Mouse (Mus musculus) forebrain, embryonic 12.5 days (tissue): ENCODE data around the gene Col5a2. TPM values are rescaled to one million over a fixed set of nuclear protein-coding genes. Genes with fewer than 3 reads are reported as not detected.

Experiments
- ATAC-seq: fragments of 200-750 bp; cut with Nextera tagmentation; 2 replicates; pipeline ENCODE4 v1.8.0; 2017; ENCODE audit warnings: moderate TSS enrichment; ENCODE audit not compliant: low FRiP score
- H3K27ac ChIP-seq: fragments of 300-500 bp; sonication (generic); 2 replicates; pipeline ENCODE4 v1.5.1; 2016; ENCODE audit warnings: mild to moderate bottlenecking
- H3K27me3 ChIP-seq: fragments of 300-500 bp; sonication (generic); 2 replicates; pipeline ENCODE4 v1.6.1; 2016; ENCODE audit warnings: mild to moderate bottlenecking
- H3K36me3 ChIP-seq: fragments of 300-500 bp; sonication (generic); replicated peaks from 2 replicates; pipeline ENCODE4 v1.6.1; 2016; ENCODE audit warnings: mild to moderate bottlenecking
- H3K4me1 ChIP-seq: fragments of 300-500 bp; sonication (generic); 2 replicates; pipeline ENCODE4 v1.6.1; 2016
- H3K4me2 ChIP-seq: fragments of 300-500 bp; sonication (generic); 2 replicates; pipeline ENCODE4 v1.6.1; 2016; ENCODE audit warnings: mild to moderate bottlenecking, moderate library complexity
- H3K4me3 ChIP-seq: fragments of 300-500 bp; sonication (generic); replicated peaks from 2 replicates; pipeline ENCODE4 v1.5.1; 2016; ENCODE audit warnings: mild to moderate bottlenecking
- H3K9ac ChIP-seq: fragments of 300-500 bp; sonication (generic); 2 replicates; pipeline ENCODE4 v1.6.1; 2016; ENCODE audit warnings: mild to moderate bottlenecking
- H3K9me3 ChIP-seq: fragments of 300-500 bp; sonication (generic); 2 replicates; pipeline ENCODE4 v1.6.1; 2016
- WGBS: fragments of 180-500 bp; shearing (Covaris S2); methylation state at CpG from one replicate; pipeline ENCODE4 v1.1.7; 2016; 5-methylcytosine and 5-hydroxymethylcytosine counted together
- polyA plus RNA-seq: library from polyadenylated mRNA; unstranded; fragments of >200 nt; fragmentation: Nextera tagmentation; extraction: Ambion mirVana; gene quantifications from 2 replicates; pipeline ENCODE4 v1.2.1, GENCODE M21; 2016

The Col5a2 gene
- polyA plus RNA-seq, 1 experiment from 2014 or later: 40.9 TPM

DNA sequence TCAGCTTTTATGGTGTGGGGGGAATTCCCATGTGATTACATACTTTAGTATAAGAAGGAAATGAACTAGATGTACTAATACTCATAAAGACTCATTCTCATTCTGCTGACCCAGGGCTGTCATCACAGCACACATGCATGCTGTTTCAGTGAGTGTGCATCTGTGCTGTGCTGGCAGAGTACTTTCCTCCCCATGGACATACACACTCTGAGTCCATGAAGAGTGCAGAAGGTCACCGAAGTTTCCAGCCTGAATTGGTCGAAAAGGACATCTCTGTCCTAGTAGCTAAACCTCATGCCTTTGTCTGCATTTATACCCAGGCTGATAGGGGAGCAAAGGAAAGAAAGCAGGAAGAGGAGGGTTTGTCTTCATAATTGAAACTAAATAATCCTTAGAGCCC, 83.2 kb downstream of the Col5a2 start:
- 83% methylated on average over 2 of the region's 2 CpGs for WGBS
- ATAC-seq: no peak
- no peak overlapping the region for H3K9ac ChIP-seq

DNA sequence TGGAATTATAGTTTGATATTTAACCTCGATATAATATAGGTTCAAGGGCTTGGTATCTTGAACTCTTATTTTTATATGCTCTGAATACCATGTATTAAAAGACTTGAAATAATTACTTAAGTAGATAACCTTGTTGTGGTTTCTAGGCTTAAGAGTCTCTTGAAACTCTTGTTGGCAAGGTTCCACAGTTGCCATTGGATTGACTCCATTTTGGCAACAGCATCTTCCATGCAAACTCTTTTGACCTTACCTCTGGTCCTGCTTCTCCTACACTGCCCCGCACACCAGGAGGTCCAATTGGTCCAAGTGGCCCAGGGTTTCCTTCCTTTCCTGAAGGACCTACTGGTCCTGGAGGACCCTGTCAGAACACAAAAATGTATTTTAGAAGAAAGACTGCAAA, 121.2 kb downstream of the Col5a2 start:
- no peaks in the 10 kb centered on the region for H3K4me1 ChIP-seq
- no peaks in the 10 kb centered on the region for H3K36me3 ChIP-seq

More for the DNA sequence above, 83.2 kb downstream of the Col5a2 start:
- H3K27me3 ChIP-seq: no peaks in the 10 kb centered on the region
- H3K4me1 ChIP-seq: no peaks in the 10 kb centered on the region
- no peaks in the 10 kb centered on the region for H3K9me3 ChIP-seq
- H3K4me2 ChIP-seq: no peak overlapping the region
- H3K27ac ChIP-seq: no peak overlapping the region
- H3K4me3 ChIP-seq: no peak overlapping the region
- no peaks in the 10 kb centered on the region for H3K36me3 ChIP-seq

DNA sequence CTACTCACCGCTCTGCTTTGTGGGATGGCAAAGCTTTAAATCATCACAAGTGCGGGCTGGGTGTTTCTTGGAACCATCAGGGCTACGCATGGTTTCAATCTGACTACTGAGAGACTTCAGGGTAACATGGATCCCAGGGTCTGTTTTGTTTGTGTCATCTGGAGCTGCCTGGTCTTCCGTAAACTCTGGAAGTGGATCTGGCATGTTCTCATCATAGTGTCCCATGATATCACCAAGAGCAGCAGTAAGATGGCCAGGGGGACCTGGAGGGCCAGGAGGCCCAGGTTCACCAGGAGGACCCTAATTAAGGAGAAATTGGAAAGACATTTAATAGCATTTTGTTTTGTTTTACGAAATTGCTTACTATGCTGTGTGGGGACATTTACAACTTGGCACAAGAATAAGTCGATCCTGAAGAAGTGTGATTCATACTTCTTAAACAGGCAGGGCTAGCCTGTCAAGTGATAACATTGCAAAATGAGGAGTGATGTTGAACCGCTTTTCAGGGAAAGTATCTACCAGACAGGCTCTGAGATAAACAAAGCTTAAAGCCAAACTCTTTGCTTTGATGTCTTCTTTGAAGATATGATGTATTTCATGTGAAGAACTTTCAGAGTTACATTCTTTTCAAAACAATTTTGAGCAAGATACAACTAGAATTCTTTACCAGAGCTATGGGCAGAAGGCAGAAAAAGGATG, 122.9 kb downstream of the Col5a2 start:
- WGBS: 88% methylated on average over 7 of the region's 7 CpGs
- no peaks in the 10 kb centered on the region for H3K36me3 ChIP-seq
- no peak overlapping the region for H3K9ac ChIP-seq
- no peak overlapping the region for H3K4me3 ChIP-seq
- no peaks in the 10 kb centered on the region for H3K9me3 ChIP-seq
- no peak overlapping the region for H3K4me2 ChIP-seq
- no peak overlapping the region for H3K27ac ChIP-seq
- no peak for ATAC-seq
- no peaks in the 10 kb centered on the region for H3K27me3 ChIP-seq
- H3K4me1 ChIP-seq: no peaks in the 10 kb centered on the region

More for the DNA sequence above, 121.2 kb downstream of the Col5a2 start:
- Histone ChIP-seq H3K9me3 (no peaks in the 10 kb centered on the region), H3K27ac (no peak overlapping the region), H3K27me3 (no peaks in the 10 kb centered on the region), H3K4me2 (no peak overlapping the region), H3K9ac (no peak overlapping the region), H3K4me3 (no peak overlapping the region)
- 88% methylated on average over 2 of the region's 2 CpGs for WGBS
- no peak for ATAC-seq

DNA sequence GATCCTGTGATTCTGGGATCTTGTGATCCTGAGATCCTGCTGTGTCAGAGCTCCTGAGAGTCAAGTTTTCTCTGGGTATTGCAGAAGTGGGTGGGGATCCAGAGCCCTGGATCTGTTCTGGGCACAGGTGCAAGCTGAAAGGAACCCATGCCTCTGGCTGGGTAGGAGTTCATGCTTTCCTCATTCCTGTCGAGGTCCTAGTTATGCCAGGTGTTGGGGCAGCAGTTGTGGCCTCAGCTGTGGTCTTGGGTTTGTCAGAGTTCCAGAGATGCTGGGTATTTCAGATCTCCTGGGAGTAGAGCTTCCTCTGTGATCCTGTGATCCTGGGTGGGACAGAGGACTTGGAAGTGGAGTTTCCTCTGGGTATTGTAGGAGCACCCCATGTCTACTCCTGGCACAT, 137.7 kb downstream of the Col5a2 start:
- Histone ChIP-seq H3K4me1 (no peaks in the 10 kb centered on the region), H3K4me2 (no peak overlapping the region), H3K36me3 (no peaks in the 10 kb centered on the region), H3K4me3 (no peak overlapping the region), H3K27me3 (no peaks in the 10 kb centered on the region), H3K27ac (no peak overlapping the region), H3K9me3 (peaks cover 6% of the 10 kb centered on the region; the same call in 1 of the 2 replicates), H3K9ac (no peak overlapping the region)
- 79% methylated on average over 1 of the region's 1 CpGs for WGBS
- no peak for ATAC-seq

DNA sequence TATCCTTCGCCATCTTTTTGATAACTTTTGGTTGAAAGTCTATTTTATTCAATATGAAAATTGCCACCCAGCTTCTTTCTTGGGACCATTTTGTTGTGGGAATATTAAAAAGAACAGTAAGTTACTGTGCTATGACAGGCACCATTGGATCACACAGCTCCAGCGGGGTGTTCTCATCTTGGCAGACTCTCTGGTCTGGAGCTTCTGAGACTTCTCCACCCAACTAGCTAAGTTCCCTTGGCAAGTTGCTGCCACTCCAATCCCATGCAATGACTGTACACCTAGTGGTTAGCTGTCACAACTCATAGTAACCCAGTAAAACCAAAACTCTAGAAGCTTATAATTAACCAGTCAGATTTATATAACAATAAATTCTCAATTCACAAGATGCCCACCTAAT, 139.8 kb downstream of the Col5a2 start:
- Histone ChIP-seq H3K4me1 (no peaks in the 10 kb centered on the region), H3K36me3 (no peaks in the 10 kb centered on the region), H3K9me3 (no peaks in the 10 kb centered on the region), H3K27ac (no peak overlapping the region), H3K27me3 (no peaks in the 10 kb centered on the region), H3K4me2 (no peak overlapping the region), H3K4me3 (no peak overlapping the region), H3K9ac (no peak overlapping the region)
- WGBS: 85% methylated on average over 2 of the region's 2 CpGs
- ATAC-seq: no peak

DNA sequence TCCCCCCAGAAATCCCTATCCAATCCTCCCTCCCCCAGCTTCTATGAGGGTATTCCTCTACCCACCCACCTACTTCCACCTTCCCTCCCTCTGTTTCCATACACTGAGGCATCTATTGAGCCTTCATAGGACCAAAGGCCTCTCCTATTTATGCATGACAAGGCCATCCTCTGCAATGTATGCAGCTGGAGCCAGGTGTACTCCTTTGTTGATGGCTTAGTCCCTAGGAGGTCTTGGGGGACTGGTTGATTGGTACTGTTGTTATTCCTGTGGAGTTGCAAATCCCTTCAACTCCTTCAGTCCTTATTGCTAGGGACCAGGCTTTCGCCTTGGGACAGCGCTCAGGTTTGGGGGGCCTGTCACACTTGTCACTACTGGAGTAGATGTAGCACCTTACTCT, 143.4 kb downstream of the Col5a2 start:
- H3K36me3 ChIP-seq: no peaks in the 10 kb centered on the region
- ATAC-seq: no peak

DNA sequence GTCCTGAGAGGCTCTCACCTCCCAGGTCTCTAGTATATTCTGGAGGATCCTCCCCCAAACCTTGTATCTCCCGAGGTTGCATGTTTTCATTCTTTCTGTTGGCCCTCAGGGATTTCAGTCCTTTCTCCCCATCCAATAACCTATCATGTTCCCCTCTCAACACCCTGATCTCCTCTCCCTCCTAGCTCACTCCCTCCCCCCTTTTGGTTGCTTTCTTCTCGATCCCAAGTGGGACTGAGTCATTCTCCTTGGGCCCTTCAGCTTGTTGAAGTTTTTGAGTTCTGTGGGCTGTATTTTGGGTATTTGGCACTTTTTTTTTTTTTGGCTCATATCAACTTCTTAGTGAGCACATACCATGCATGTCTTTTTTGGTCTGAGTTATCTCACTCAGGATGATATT, 143.9 kb downstream of the Col5a2 start:
- H3K27ac ChIP-seq: no peak overlapping the region
- no peak overlapping the region for H3K4me3 ChIP-seq
- ATAC-seq: no peak
- no peak overlapping the region for H3K9ac ChIP-seq
- no peaks in the 10 kb centered on the region for H3K9me3 ChIP-seq
- no peaks in the 10 kb centered on the region for H3K4me1 ChIP-seq
- no peak overlapping the region for H3K4me2 ChIP-seq
- 69% methylated on average over 2 of the region's 2 CpGs for WGBS
- H3K36me3 ChIP-seq: no peaks in the 10 kb centered on the region
- H3K27me3 ChIP-seq: no peaks in the 10 kb centered on the region

More for the DNA sequence above, 143.4 kb downstream of the Col5a2 start:
- Histone ChIP-seq H3K4me1 (no peaks in the 10 kb centered on the region), H3K9ac (no peak overlapping the region), H3K4me2 (no peak overlapping the region), H3K27ac (no peak overlapping the region), H3K4me3 (no peak overlapping the region), H3K27me3 (no peaks in the 10 kb centered on the region), H3K9me3 (no peaks in the 10 kb centered on the region)
- 69% methylated on average over 2 of the region's 2 CpGs for WGBS

DNA sequence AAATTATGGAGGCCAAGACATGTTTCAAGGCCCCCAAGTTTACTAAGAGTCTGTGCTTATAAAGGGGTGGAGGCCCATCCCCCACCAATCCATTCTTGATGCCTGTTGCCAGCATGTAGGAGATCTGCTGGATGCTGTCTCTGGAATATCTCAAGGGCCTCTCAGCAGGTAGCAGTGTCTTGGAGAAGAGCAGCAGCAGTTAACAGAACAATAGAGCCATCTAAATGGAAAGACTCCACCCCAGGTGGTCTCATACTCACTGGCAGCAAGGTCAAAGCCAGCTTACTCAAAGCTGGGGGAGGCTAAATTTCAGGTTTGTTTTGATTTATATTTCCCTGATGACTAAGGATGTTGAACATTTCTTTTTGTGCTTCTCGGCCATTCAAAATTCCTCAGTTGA, 145.1 kb downstream of the Col5a2 start:
- no peak overlapping the region for H3K4me3 ChIP-seq
- 64% methylated on average over 1 of the region's 1 CpGs for WGBS
- no peak overlapping the region for H3K27ac ChIP-seq
- no peaks in the 10 kb centered on the region for H3K9me3 ChIP-seq
- no peak overlapping the region for H3K9ac ChIP-seq
- H3K27me3 ChIP-seq: no peaks in the 10 kb centered on the region
- H3K36me3 ChIP-seq: no peaks in the 10 kb centered on the region
- no peak for ATAC-seq
- H3K4me1 ChIP-seq: no peaks in the 10 kb centered on the region
- H3K4me2 ChIP-seq: no peak overlapping the region

DNA sequence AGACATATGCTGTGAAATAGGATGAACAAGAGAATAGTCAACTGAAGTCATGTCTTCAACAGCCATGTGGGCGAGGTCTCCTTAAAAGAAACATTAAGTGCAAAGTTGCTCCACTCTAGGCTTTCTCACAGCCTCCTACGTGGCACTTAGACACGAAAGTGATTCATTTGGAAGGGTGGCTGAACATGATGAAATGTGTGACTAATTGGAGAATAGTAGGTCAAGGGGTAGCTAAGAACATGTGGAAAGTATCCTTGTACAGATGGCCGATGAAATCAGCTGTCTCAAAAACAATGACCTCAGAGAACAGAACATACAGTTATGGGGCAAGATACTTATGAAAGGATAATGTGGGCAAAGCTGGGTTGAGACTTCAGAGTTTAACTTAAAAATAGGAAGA, 147.1 kb downstream of the Col5a2 start:
- Histone ChIP-seq H3K36me3 (no peaks in the 10 kb centered on the region), H3K27ac (no peak overlapping the region), H3K9me3 (no peaks in the 10 kb centered on the region), H3K9ac (no peak overlapping the region), H3K4me2 (no peak overlapping the region), H3K4me3 (no peak overlapping the region), H3K27me3 (no peaks in the 10 kb centered on the region), H3K4me1 (no peaks in the 10 kb centered on the region)
- WGBS: 84% methylated on average over 4 of the region's 4 CpGs
- ATAC-seq: no peak

DNA sequence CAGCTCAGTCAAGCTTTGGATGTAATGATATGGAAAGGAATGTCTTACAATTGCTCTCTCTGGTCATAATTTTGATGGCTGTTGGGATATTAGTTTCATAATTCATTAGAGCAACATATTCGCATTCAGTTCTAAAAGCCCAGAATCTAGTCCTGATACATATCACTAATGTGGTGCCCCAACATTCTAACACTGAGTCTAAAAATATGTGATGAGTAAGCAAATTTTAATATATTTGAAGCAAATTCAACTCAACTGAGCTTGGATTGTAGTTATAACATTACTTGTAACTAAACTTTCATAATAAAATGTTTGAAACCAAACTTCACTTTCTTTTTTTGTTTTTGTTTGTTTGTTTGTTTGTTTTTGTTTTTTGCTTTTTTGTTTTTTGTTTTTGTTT, 173.9 kb downstream of the Col5a2 start:
- no peaks in the 10 kb centered on the region for H3K4me1 ChIP-seq
- no peak overlapping the region for H3K27ac ChIP-seq
- H3K9me3 ChIP-seq: no peaks in the 10 kb centered on the region
- no peak overlapping the region for H3K4me3 ChIP-seq
- ATAC-seq: no peak
- no peak overlapping the region for H3K9ac ChIP-seq
- H3K27me3 ChIP-seq: no peaks in the 10 kb centered on the region
- 100% methylated on average over 1 of the region's 1 CpGs for WGBS
- no peak overlapping the region for H3K4me2 ChIP-seq
- no peaks in the 10 kb centered on the region for H3K36me3 ChIP-seq

Other genes starting within 250 kb of the Col5a2 start
- gene Col3a1, start 191.7 kb downstream of the Col5a2 start, polyA plus RNA-seq: 368 and 403 TPM in 2 replicates